Mouse (Mus musculus) right cerebral cortex, adult 2 months (tissue): ENCODE measurements around the gene Arhgef3.
A peak's percentile ranks its signal among the peaks of the same experiment; 100 is the strongest.

Experiments used
- DNase-seq, 2 experiments: peaks; one replicate each; pipeline ENCODE4 v3.0.0; 2021 to 2022; ENCODE audit warnings: low spot score in 2 of 2

The Arhgef3 gene

DNA sequence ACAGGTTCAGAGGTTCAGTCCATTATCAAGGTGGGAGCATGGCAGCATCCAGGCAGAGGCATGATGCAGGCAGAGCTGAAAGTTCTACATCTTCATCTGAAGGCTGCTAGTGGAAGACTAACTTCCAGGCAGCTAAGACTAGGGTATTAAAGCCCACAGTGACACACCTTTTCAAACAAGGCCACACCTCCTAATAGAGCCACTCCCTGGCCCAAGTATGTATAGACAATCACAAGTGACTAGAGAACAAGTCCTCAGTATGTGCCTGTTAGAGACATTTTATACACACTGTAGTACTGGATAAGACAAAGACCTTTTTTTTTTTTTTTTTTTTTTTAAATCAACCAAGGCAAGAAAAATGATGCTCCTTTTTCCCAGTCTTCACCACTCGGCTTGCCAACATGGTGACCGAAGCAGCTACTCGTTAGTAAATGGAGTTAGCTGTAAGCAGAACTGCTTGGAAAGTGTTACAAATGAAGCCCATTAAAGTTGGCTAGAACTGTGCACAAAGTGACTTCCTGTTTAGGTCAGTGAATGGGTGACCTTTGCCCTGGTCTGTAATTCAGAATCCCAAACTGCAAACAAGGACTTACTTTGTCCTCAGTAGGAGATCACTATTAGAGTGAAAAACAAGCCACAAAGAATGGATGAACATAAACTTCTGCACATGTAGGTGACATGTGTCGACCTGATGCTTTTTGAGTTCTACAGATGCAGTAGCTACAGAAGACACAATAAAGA lies 229.7 kb downstream of the Arhgef3 start:
- DNase-seq, result no peak

DNA sequence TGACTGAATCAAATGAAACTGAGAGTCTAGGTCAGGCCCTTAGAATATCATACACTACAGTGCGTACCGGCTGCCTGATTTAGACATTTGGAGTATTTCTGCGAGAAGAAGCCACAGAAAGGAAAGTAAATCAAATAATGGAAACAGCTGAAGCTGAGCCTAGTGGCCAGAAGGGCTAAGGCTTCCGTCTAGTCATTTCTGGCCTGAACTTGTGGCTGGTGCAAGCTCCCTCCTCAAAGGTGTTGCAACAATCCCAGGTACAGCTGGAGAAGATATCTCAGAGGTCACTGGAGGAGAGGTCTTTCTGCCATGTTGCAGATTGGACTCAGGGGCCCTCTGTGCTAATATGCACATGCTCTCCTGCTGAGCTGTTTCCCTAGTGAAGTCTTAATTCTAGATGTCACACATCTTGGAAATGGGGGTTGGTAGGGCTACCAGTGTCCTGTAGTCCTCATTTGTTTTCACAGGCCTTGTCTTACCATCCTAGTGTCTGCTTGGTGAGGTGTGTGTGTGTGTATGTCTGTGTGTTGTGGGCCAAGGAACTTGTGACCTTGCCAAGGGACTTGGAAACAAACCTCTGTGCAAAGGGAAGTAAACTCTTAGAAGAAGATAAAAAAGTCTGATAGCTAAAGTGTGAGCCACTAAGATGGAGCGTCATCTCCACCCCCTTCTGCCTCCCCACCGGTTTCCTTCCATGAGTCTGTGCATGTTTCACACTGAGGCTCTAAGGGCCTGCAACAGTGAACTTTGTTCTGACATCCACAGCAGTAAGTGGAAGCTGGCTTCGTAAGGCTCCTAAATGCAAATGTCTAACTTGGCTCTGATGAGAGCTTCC lies 230.6 kb downstream of the Arhgef3 start:
- DNase-seq, result no peak

- no peak for DNase-seq
These were observed 232.5 kb downstream of the Arhgef3 start for GRCm38 (mm10) chr14:27347224-27347623.

GRCm38 (mm10) chr14:27347666-27348065 lies 233.0 kb downstream of the Arhgef3 start:
- DNase-seq, result no peak

DNA sequence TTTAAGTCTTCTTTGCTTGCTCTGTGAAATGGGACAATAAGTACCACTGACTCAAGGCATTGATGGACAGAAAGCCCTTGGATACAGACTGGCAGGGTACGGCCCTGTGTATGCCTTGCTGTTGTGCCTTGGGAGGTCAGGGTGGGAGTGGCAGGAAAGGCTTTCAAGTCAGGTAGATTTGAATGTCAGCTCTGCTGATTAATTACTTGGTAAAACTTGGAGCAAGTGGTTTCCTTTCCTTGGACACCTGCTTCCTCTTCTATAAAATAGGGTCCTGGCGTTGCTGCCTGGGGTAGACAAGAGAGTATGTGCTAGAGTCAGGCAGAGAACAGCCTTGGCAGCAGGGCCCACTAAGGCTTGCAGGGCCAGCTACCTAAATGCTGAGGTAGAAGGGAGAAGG lies 233.4 kb downstream of the Arhgef3 start:
- no peak for DNase-seq

DNA sequence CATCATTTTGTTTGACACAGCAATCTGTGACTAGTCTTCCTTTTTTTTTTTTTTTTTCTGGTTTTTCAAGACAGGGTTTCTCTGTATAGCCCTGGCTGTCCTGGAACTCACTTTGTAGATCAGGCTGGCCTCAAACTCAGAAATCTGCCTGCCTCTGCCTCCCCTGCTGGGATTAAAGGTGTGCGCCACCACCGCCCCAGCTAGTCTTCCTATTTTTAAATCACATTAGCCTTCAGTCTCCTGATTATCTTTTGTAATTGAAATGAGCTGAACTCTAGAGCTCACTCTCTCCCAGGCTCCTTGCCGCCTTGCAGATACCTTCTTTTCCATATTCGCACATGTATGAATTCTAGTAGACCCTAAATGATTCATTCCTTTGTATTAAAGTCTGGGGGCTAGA lies 234.0 kb downstream of the Arhgef3 start:
- no peak for DNase-seq

DNA sequence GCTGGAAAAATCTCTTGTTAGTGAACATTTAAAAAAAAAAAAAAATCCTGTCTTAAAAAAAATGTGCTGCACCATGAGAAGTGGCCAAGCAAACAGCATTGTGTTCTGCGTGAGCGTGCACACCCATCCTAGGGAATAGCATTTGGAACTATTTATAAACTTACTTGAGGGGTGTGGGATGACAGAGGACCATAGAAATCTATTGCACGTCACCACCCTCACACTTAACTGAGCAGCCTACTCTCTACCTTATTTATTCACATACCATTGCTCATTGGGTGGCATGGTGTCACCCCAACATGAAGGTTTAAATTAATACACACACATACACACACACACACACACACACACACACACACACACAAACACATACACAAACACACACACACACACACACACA lies 234.4 kb downstream of the Arhgef3 start:
- no peak for DNase-seq

- no peak for DNase-seq
These were observed 235.4 kb downstream of the Arhgef3 start for GRCm38 (mm10) chr14:27349828-27350729.

DNA sequence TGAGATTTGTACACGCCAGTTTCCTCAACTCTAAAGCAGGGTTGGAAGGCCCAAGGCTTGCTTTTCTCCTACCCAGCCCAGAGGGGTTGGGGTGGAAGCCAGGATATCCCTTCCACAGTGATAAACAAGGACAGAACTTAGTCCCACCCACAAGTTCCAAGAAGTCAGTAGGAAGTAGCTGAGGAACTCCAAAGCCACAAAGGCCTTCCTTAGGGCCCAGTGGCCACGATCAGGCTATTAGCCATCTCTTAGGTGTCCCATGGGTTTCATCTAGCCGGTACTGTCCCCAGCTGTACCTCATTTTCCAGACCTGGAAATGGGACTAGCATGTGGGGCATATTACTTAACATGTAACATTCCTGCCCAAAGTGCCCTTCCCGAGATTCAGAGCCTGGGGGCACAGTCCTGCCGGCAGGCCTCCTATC lies 236.4 kb downstream of the Arhgef3 start:
- no peak for DNase-seq

- DNase-seq, result no peak
These were observed 236.9 kb downstream of the Arhgef3 start for GRCm38 (mm10) chr14:27351476-27352079.

- DNase-seq, result no peak
These were observed 237.8 kb downstream of the Arhgef3 start for GRCm38 (mm10) chr14:27352470-27352869.

GRCm38 (mm10) chr14:27355151-27355550 lies 240.5 kb downstream of the Arhgef3 start:
- no peak for DNase-seq

- no peak for DNase-seq
These were observed 241.2 kb downstream of the Arhgef3 start for GRCm38 (mm10) chr14:27355937-27356336.

DNA sequence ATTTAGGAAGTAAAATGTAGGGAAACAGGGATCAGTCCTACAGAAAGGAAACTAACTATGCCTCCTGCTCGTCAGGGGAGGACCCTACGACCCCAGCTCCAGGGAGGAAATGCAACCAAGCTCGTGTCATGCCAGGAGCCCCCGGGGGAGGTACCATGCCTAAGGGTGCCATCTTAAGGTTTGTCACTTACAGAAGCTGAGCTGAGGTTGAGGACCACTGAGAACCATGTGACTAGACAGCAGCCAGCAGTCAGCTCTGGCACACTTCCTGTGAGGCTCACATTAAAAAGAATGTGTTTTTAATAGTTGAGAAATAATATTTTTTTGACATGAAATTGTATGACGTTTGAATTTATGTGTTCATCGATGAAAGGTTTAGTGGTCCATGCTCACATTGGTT lies 242.4 kb downstream of the Arhgef3 start:
- no peak for DNase-seq

DNA sequence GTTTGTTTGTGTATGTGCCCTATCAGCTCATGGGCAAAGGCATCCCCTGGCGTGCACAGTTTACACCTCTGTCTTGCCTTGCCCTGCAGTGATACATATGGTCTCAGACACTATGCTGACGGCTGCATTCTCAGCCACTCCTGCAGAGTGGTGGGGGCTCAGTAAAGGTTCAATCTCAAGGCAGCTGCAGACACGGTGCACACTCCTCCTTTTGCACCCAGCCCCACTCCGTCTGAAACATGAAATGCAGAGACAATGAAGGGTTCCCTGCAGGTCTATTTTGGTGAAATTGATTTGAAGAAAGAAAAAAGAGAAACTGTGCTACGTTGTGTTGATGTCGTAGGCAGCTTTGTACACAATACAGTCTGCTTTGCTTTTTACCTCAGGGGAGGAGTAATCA lies 243.5 kb downstream of the Arhgef3 start:
- DNase-seq, result no peak

- peak in 1 of 2 experiments; percentile 15 for DNase-seq
These were observed 246.2 kb downstream of the Arhgef3 start for GRCm38 (mm10) chr14:27360849-27361248.

DNA sequence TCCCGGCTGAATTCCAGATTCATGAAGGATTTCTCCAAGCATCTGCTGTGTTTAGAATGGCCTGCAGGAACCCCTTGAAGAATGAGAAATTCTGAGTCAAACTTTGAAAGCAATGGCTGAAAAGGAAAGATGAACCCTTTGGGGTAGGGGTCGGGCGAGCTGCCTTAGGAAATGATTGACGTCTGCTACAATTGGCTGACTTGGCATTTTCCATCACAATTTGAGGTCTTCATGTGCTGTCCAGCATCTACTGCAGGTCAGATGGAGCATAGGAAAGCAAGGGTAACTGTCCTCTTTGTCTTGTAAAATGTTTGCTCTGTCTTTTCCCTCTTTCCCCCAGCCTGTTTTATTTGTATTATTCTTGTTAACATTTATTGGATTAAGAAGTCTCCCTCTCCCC lies 246.8 kb downstream of the Arhgef3 start:
- no peak for DNase-seq

DNA sequence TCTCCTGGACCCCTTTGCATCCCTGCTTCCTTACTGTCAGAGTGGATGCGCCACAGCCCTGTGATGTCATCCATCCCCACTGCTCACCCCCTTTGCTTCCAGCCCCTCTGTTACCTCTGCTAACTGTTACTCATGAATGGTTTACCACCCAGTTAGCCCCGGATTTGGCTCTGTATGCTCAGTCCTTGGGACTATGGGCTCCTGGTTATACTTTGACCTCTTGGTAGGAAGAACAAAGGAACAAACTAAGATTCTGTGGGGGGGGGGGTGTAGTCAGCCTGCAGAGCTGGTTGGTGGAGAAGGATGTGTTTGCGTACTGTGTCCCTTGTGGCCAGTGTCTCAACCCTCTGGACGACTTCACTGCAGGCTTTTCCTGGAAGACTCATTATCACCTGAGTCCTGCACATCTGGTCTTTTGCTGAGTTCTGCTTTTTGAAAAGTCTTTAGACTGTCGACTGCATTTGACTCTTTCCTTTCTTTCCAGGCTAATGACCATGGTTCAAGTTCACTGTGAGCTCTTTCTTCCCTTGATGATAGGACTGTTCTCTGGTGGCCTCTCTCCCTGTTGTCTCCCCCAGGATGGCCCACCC lies 250.1 kb downstream of the Arhgef3 start:
- no peak for DNase-seq

DNA sequence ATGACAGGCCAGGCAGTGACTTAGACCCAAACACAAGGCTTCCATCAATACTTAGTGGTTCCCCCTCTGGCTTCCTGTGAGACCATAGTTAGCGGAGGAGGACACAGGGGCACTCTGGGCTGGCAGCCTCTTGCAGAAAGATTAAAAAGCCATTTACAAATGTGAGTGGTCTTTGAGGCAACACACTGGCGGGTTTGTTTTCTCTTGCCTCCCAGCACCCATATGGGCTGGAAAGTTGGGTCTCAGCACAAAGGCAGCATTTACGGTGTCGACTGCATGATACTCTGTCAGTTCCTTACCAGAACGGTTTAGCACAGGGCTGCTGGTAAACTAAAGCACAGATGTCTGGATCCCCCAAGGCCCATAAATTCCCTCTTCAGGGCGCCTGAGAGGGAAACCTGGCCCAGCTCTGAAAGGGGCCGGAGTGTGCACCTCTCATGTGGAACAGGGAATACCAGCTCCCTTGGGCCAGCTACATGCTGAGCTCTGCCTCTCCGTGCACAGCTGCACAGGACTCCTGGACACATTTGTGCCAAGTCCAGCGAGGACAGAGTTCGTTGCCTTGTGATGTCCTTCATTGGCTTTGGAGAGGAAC lies 252.5 kb downstream of the Arhgef3 start:
- no peak for DNase-seq

DNA sequence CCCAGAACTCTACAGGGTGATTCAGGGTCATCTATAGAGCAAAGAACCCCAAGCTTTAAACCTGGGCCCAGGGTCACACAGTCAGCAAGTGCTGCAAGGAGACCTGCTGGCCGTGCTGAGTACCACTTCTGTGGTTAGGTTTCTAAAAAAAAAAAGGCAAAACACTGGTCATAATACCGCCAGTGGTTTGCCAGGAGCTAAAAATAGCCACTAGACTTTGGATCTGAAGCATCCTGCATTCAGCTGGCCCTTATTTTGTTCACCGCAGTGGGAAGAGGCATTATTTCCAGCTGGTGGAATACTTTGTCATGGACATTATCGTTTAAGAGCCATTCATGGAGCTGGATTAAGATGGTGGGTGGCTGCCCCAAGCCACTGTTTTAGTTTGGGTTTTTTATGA lies 253.9 kb downstream of the Arhgef3 start:
- no peak for DNase-seq

DNA sequence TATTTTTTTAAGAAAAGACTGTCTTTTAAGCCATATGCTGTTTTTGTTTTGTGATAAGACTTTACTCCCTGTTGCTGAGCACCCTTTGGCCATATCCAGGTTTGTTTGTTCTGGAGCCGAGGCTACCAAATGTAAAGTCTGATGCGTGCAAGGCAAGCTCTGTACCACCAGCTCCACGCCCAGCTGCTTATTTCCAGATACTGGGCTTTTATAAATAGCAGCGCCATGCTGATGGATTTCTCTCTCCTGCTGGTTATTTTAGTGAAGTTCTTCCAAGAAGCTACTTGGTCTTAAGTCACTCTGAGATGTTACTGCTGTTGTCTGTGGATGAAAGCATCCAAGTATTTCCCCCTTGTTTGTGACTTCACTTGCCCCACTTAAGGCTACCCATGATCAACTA lies 254.8 kb downstream of the Arhgef3 start:
- DNase-seq, result peak in 1 of 2 experiments; percentile 30
